Mouse (Mus musculus): ENCODE measurements around the gene Gm11444. TPM values are rescaled to one million over a fixed set of nuclear protein-coding genes. Genes with fewer than 3 reads are reported as not detected.

Gm11444 gene
- polyA plus RNA-seq, 1 experiment from 2014 or later, result not detected

DNA sequence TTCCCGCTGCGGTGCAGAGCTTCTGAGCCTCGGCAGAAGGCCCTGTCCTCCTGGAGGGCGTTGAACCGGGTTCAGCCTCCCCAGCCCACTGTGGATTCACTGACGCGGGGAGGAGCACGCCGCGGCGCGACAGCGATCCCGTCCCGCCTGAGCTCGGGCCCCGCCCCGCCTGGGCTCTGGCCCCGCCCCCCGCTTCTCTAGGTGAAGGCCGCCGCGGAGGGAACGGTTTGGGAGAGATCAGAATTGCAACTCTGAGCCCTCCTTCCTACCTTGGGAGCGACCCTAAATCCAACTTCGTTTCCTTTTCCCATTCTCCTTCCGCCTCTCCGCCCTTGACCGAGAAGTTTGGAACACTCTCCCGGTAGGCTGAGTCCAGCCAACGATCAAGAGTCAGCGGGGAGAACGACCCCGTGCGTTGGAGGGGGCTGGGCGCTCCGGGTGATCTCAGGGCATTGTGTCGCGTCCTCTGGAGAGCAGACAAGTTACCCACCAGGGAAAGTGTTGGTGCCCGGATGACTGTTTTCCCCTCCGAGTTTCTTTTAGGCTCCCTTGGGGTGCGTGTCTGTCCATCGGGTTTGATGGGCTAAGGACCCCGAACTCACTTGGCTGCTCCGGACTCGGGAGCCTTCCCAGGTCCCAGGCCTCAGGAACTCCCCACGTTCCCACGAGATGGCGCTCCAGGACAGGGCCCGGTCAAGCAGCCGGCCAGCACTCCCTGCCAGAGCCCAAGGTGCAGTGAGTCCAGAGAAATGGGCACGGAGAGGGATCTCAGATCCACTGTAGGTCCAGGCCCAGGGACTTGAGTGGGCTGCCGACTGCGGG, 5.8 kb downstream of the Gm11444 start:
- Histone ChIP-seq H3K27me3 (ENCODE audit: control insufficient read depth, insufficient read depth, low read depth, low read length) (peaks cover 60% of the 10 kb centered on the region), H3K36me3 (ENCODE audit: control insufficient read depth, insufficient read depth, low read length) (no peaks in the 10 kb centered on the region), H3K4me3 (ENCODE audit: low read depth, low read length) (peak overlapping the region; percentile 27), H3K4me1 (ENCODE audit: control insufficient read depth, insufficient read depth, low read length) (peaks cover 14% of the 10 kb centered on the region), H3K9ac (ENCODE audit: low read depth, low read length) (no peak overlapping the region), H3K27ac (ENCODE audit: low read length) (no peak overlapping the region), H3K9me3 (replicated peaks; ENCODE audit: control insufficient read depth, low read length, poor library complexity, severe bottlenecking) (no peaks in the 10 kb centered on the region), H3K4me2 (ENCODE audit: low read length) (peak overlapping the region; percentile 68)
- peak; percentile 25; the same call in 1 of the 2 replicates for ATAC-seq
- WGBS, result 1% methylated on average over 53 of the region's 54 CpGs

GRCm38 (mm10) chr11:85843347-85843692, 6.8 kb downstream of the Gm11444 start:
- peaks cover 14% of the 10 kb centered on the region for H3K4me1 ChIP-seq (ENCODE audit: control insufficient read depth, insufficient read depth, low read length)
- H3K36me3 ChIP-seq (ENCODE audit: control insufficient read depth, insufficient read depth, low read length), result no peaks in the 10 kb centered on the region
- H3K9ac ChIP-seq (ENCODE audit: low read depth, low read length), result no peak overlapping the region
- ATAC-seq, result no peak
- H3K27ac ChIP-seq (ENCODE audit: low read length), result no peak overlapping the region
- H3K27me3 ChIP-seq (ENCODE audit: control insufficient read depth, insufficient read depth, low read depth, low read length), result peaks cover 66% of the 10 kb centered on the region
- peak overlapping the region; percentile 25 for H3K4me3 ChIP-seq (ENCODE audit: low read depth, low read length)
- no peaks in the 10 kb centered on the region for H3K9me3 ChIP-seq (replicated peaks; ENCODE audit: control insufficient read depth, low read length, poor library complexity, severe bottlenecking)
- H3K4me2 ChIP-seq (ENCODE audit: low read length), result peak overlapping the region; percentile 68
- under 1% methylated on average over 18 of the region's 18 CpGs for WGBS

- no peaks in the 10 kb centered on the region for H3K9me3 ChIP-seq (replicated peaks; ENCODE audit: control insufficient read depth, low read length, poor library complexity, severe bottlenecking)
- H3K9ac ChIP-seq (ENCODE audit: low read depth, low read length), result no peak overlapping the region
- H3K27ac ChIP-seq (ENCODE audit: low read length), result no peak overlapping the region
- H3K36me3 ChIP-seq (ENCODE audit: control insufficient read depth, insufficient read depth, low read length), result no peaks in the 10 kb centered on the region
- no peak for ATAC-seq
- peaks cover 71% of the 10 kb centered on the region for H3K27me3 ChIP-seq (ENCODE audit: control insufficient read depth, insufficient read depth, low read depth, low read length)
- H3K4me3 ChIP-seq (ENCODE audit: low read depth, low read length), result no peak overlapping the region
- 4% methylated on average over 24 of the region's 24 CpGs for WGBS
- peak overlapping the region; percentile 68 for H3K4me2 ChIP-seq (ENCODE audit: low read length)
- peaks cover 14% of the 10 kb centered on the region for H3K4me1 ChIP-seq (ENCODE audit: control insufficient read depth, insufficient read depth, low read length)
These were observed 7.4 kb downstream of the Gm11444 start for GRCm38 (mm10) chr11:85842596-85843346.

DNA sequence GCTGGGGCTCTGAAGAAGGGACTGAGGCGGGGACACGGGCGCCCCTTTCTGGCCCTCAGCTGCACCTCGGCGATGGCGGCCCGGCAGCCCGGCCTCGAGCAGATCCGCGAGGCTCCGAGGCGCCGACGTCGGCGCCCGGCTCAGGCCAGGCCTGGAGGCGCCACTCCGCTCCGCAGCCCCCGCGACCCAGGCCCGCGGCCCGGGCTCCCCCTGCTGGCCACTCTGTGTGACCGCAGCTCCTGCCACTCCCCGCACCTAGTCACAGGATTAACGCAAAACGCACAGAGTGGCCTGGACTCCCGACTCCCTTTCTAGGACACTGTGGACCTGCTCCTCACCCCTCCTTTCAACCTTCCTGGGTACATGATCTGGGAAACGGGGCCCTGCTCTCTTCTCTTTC, 8.2 kb downstream of the Gm11444 start:
- Histone ChIP-seq H3K4me3 (ENCODE audit: low read depth, low read length) (peak overlapping the region; percentile 35), H3K36me3 (ENCODE audit: control insufficient read depth, insufficient read depth, low read length) (no peaks in the 10 kb centered on the region), H3K9ac (ENCODE audit: low read depth, low read length) (0 out of 2 replicates have a peak overlapping the region, but pooled peaks have one; percentile 27), H3K27me3 (ENCODE audit: control insufficient read depth, insufficient read depth, low read depth, low read length) (peaks cover 70% of the 10 kb centered on the region), H3K4me1 (ENCODE audit: control insufficient read depth, insufficient read depth, low read length) (peaks cover 14% of the 10 kb centered on the region), H3K27ac (ENCODE audit: low read length) (no peak overlapping the region), H3K9me3 (replicated peaks; ENCODE audit: control insufficient read depth, low read length, poor library complexity, severe bottlenecking) (no peaks in the 10 kb centered on the region), H3K4me2 (ENCODE audit: low read length) (peak overlapping the region; percentile 66)
- peak; percentile 76 for ATAC-seq
- 0% methylated on average over 22 of the region's 32 CpGs for WGBS

- no peak overlapping the region for H3K9ac ChIP-seq (ENCODE audit: low read depth, low read length)
- 6% methylated on average over 8 of the region's 8 CpGs for WGBS
- H3K4me3 ChIP-seq (ENCODE audit: low read depth, low read length), result no peak overlapping the region
- H3K4me2 ChIP-seq (ENCODE audit: low read length), result no peak overlapping the region; the same call in 1 of the 2 replicates
- H3K4me1 ChIP-seq (ENCODE audit: control insufficient read depth, insufficient read depth, low read length), result peaks cover 14% of the 10 kb centered on the region
- H3K9me3 ChIP-seq (replicated peaks; ENCODE audit: control insufficient read depth, low read length, poor library complexity, severe bottlenecking), result no peaks in the 10 kb centered on the region
- no peak overlapping the region for H3K27ac ChIP-seq (ENCODE audit: low read length)
- no peak for ATAC-seq
- H3K27me3 ChIP-seq (ENCODE audit: control insufficient read depth, insufficient read depth, low read depth, low read length), result peaks cover 65% of the 10 kb centered on the region
- H3K36me3 ChIP-seq (ENCODE audit: control insufficient read depth, insufficient read depth, low read length), result no peaks in the 10 kb centered on the region
These were observed 8.9 kb downstream of the Gm11444 start for GRCm38 (mm10) chr11:85841211-85841681.

DNA sequence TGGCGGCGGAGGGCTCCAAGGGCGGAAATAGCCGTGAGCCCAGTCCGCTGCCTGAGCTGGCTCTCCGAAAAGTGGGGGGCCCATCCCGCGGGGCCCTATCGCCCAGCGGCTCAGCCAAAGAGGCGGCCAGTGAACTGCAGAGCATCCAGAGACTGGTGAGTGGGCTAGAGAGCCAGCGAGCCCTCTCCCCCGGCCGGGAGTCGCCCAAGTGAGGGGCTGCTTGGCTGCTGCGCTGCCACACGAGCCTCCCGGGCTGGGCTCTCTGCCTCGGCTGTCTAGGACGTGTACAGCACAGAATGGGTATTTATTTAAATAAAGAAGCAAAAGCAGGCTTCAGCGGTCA, 9.4 kb downstream of the Gm11444 start:
- H3K9ac ChIP-seq (ENCODE audit: low read depth, low read length), result no peak overlapping the region; the same call in 1 of the 2 replicates
- WGBS, result 2% methylated on average over 21 of the region's 21 CpGs
- peaks cover 65% of the 10 kb centered on the region for H3K27me3 ChIP-seq (ENCODE audit: control insufficient read depth, insufficient read depth, low read depth, low read length)

DNA sequence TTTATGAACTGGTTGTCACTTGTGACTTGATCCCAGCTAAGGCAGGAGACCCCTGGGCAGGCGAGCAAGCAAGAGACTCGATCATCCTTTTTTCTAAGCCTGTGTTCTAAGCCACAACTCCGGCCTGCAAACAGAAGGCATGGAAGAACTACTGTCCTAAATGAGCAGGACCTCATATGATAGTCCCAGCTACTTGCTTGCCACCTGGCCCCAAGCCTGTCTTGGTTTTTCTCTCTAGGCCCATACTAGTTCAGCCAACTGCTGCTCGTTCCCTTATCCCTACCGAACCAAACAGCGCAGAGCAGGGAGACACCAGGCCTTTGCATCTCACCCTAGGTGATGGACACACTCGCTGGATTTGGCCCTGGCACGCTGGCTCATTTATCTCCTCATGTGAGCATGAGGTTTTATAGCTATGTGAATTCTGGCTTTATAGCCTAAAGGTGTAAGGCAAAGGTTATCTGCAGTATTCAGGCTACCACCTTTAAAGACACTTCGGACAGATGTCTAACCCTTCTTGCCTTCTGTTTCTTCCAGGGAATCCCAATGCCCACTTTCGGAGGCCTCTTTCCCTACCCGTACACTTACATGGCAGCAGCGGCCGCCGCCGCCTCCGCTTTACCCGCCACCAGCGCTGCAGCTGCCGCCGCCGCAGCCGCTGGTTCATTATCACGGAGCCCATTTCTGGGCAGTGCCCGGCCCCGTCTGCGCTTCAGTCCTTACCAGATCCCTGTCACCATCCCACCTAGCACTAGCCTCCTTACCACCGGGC, 9.9 kb downstream of the Gm11444 start:
- 4% methylated on average over 27 of the region's 27 CpGs for WGBS
- Histone ChIP-seq H3K4me3 (ENCODE audit: low read depth, low read length) (peak overlapping the region; percentile 8; the same call in 1 of the 2 replicates), H3K4me2 (ENCODE audit: low read length) (peak overlapping the region; percentile 10; the same call in 1 of the 2 replicates), H3K9me3 (replicated peaks; ENCODE audit: control insufficient read depth, low read length, poor library complexity, severe bottlenecking) (no peaks in the 10 kb centered on the region), H3K36me3 (ENCODE audit: control insufficient read depth, insufficient read depth, low read length) (no peaks in the 10 kb centered on the region), H3K4me1 (ENCODE audit: control insufficient read depth, insufficient read depth, low read length) (peaks cover 14% of the 10 kb centered on the region), H3K27ac (ENCODE audit: low read length) (no peak overlapping the region), H3K27me3 (ENCODE audit: control insufficient read depth, insufficient read depth, low read depth, low read length) (peaks cover 66% of the 10 kb centered on the region), H3K9ac (ENCODE audit: low read depth, low read length) (no peak overlapping the region; the same call in 1 of the 2 replicates)
- ATAC-seq, result no peak

More for the DNA sequence above, 9.4 kb downstream of the Gm11444 start:
- Histone ChIP-seq H3K36me3 (ENCODE audit: control insufficient read depth, insufficient read depth, low read length) (no peaks in the 10 kb centered on the region), H3K4me2 (ENCODE audit: low read length) (peak overlapping the region; percentile 10; the same call in 1 of the 2 replicates), H3K4me1 (ENCODE audit: control insufficient read depth, insufficient read depth, low read length) (peaks cover 14% of the 10 kb centered on the region), H3K27ac (ENCODE audit: low read length) (no peak overlapping the region), H3K4me3 (ENCODE audit: low read depth, low read length) (peak overlapping the region; percentile 8; the same call in 1 of the 2 replicates), H3K9me3 (replicated peaks; ENCODE audit: control insufficient read depth, low read length, poor library complexity, severe bottlenecking) (no peaks in the 10 kb centered on the region)
- no peak for ATAC-seq

- Histone ChIP-seq H3K4me2 (ENCODE audit: low read length) (no peak overlapping the region), H3K27me3 (ENCODE audit: control insufficient read depth, insufficient read depth, low read depth, low read length) (peaks cover 66% of the 10 kb centered on the region), H3K9me3 (replicated peaks; ENCODE audit: control insufficient read depth, low read length, poor library complexity, severe bottlenecking) (no peaks in the 10 kb centered on the region), H3K9ac (ENCODE audit: low read depth, low read length) (no peak overlapping the region), H3K27ac (ENCODE audit: low read length) (no peak overlapping the region), H3K4me3 (ENCODE audit: low read depth, low read length) (no peak overlapping the region), H3K36me3 (ENCODE audit: control insufficient read depth, insufficient read depth, low read length) (no peaks in the 10 kb centered on the region), H3K4me1 (ENCODE audit: control insufficient read depth, insufficient read depth, low read length) (peaks cover 13% of the 10 kb centered on the region)
- ATAC-seq, result no peak
- 10% methylated on average over 7 of the region's 7 CpGs for WGBS
These were observed 10.7 kb downstream of the Gm11444 start for GRCm38 (mm10) chr11:85839258-85840030.

All from midbrain, embryonic 16.5 days (tissue).